Mouse (Mus musculus): ENCODE results near the gene Slc10a3. TPM values are rescaled to one million over a fixed set of nuclear protein-coding genes. Genes with fewer than 3 reads are reported as not detected.
"Not testable (repeated sequence)": the region's sequence is repeated elsewhere in the genome, so short reads cannot be mapped to it uniquely, and the experiment has no call there.

Gene Slc10a3
- 6.3 and 7.3 TPM in 2 replicates for polyA plus RNA-seq (2012; ENCODE audit: insufficient read depth, insufficient read length, missing spikeins)

DNA sequence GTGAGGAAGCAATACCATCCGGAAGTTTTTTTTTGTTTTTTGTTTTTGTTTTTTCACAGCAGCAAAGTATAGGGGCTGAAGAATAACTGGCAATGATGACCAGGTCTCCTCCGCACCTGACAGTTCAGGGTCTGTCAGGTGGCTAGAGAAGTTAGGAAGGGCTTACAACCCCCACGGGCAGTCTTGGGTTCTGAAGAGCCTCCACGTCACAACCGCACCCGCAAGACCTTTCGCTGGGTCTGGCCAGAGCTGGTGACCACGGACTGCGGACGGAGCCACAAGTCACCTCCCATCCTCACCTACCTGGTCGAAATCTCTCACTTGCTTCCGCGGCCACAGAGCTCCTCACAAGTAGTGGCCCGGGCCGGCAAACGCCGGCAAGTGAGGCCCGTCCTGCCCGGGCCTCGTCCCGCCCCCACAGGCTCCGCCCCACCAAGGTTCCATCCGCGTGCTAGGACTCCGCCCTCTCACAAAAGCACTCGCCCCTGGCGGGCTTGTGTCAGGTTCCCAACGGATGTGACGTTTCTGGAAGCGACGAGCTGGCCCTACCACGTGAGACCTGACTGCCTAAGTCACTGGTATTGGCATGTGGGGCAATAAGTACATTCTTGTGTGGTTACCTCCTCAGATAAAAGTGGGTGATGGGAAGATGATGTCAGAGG, at the start of gene Slc10a3, which contains the start of gene Ubl4a:
Gene Slc10a3, minus strand, starts transcription at position 462 of the 662 bp plus-strand sequence.
Gene Ubl4a, minus strand, starts transcription at position 331 of the 662 bp plus-strand sequence.
- Histone ChIP-seq H3K4me1 (ENCODE audit: control insufficient read depth, insufficient read depth, insufficient read length, low read length) (no peaks in the 10 kb centered on the region), H3K27ac (replicated peaks; ENCODE audit: low read depth, low read length) (peak within 1 kb of the TSS; percentile 34; the same call in 1 of the 2 replicates), H3K4me3 (ENCODE audit: insufficient read depth, low read depth, low read length) (peak within 1 kb of the TSS; percentile 92)

DNA sequence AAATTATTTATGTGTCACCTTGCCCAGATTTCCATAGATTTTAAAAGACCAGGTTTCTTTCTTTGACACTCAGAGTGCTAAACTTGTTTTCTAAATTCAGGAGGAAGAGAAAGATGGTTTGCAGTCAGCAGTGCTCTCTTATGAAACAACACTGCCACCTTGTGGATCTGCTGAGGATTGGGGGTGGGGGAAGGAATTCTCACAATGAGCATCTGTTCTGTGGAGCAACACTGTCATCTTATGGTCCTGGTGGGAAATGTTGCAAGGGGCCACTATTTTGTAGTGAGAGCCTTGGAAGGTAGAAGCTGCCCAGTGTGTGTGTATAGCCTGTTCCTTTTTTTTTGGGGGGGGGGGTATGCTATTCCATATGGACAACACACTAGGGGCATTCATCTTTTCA, 40.2 kb upstream of the Slc10a3 start:
- Histone ChIP-seq H3K4me1 (ENCODE audit: control insufficient read depth, insufficient read depth, insufficient read length, low read length) (no peaks in the 10 kb centered on the region), H3K27ac (replicated peaks; ENCODE audit: low read depth, low read length) (no peak overlapping the region), H3K4me3 (ENCODE audit: insufficient read depth, low read depth, low read length) (no peak overlapping the region)

DNA sequence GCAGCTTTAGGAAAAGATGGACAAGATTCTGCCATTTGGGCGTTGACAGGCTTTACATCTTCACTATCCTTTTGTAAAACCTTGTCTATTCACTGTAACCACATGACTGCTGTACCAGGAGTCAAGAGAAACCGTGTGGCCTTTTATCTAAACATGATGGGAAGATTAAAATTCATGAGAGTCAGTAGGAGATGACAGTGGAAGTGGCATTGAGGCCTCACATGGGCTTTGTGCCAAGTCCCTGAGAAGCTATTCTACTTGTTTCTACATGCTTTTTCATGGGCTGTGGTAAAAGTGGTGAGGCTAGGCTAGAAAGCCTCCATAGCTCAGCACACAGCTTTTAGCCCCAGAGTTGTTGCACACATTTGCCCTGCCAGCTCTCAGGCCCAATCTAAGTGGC, 35.2 kb upstream of the Slc10a3 start:
- Histone ChIP-seq H3K4me3 (ENCODE audit: insufficient read depth, low read depth, low read length) (no peak overlapping the region), H3K27ac (replicated peaks; ENCODE audit: low read depth, low read length) (no peak overlapping the region), H3K4me1 (ENCODE audit: control insufficient read depth, insufficient read depth, insufficient read length, low read length) (no peaks in the 10 kb centered on the region)

DNA sequence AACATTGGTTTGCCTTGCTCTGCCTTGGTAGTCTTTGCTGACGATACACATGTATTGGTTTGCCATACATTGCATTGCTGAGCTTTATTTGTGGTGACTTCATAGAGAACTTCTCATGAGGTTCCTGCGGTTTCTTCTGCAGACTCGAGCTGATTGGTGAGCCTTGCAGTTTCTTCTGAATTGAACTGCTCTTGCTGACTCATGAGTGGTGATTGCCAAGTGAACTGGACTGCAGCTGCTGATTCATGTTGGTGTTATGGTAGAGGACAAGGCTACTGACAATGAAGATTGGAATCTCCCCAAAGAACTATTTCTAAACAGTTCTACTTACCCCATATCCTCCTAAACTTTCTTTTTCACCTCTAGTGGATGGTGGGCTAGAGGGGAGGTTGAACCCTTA, 27.0 kb upstream of the Slc10a3 start:
- no peaks in the 10 kb centered on the region for H3K4me1 ChIP-seq (ENCODE audit: control insufficient read depth, insufficient read depth, insufficient read length, low read length)
- H3K4me3 ChIP-seq (ENCODE audit: insufficient read depth, low read depth, low read length) = no peak overlapping the region
- H3K27ac ChIP-seq (replicated peaks; ENCODE audit: low read depth, low read length) = no peak overlapping the region

DNA sequence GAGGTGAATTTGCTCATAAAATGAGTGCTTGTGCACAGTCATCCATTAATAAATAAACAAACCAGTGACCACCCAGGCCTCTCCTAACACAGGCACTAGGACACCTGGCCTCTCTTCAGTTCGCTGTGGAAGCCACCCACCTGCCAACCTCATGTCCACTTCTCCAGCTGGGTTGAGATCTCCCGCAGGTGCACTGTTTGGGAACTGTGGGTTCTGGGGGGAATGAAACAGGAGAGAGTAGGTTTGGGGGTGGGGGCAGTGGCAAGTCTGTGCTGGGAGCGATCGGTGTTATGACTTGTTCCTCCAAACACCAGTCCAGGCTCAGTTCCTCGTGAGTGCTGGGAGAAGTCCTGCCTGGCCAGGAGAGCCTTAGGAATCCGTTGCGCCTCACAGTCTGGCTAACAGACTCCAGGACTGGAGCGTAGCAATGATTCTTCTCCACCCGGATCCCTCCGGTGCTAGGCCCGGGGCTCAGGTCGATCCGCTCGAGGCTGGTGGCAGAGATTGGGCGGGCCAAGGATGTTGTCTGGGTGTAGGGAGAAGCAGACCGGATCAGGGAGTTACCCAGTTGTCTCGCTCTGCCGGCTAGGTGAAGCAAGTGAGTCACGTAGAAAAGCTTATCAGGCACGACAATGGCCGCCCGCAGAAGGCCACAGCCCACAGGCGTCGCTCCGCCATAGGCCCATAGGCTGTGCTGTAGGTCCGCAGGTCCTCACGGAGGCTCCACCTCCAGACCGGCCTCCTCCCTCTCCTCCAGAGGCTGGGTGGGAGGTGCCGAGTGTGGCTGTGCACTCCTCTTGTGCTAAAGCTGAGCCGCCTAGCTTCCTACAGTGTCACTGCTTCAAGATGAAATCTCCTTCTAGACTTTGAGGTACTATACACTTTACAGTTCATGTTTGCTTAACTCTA, 19.6 kb upstream of the Slc10a3 start, which contains the start of the genes Fam3a and Ikbkg:
Gene Fam3a, minus strand, starts transcription at position 738 of the 909 bp plus-strand sequence.
Gene Ikbkg, plus strand, starts transcription at position 756 of the 909 bp plus-strand sequence.
- Histone ChIP-seq H3K4me1 (ENCODE audit: control insufficient read depth, insufficient read depth, insufficient read length, low read length) (peaks cover 3% of the 10 kb centered on the region; the same call in 1 of the 2 replicates), H3K27ac (replicated peaks; ENCODE audit: low read depth, low read length) (peak within 1 kb of the TSS; percentile 90), H3K4me3 (ENCODE audit: insufficient read depth, low read depth, low read length) (peak within 1 kb of the TSS; percentile 71)

DNA sequence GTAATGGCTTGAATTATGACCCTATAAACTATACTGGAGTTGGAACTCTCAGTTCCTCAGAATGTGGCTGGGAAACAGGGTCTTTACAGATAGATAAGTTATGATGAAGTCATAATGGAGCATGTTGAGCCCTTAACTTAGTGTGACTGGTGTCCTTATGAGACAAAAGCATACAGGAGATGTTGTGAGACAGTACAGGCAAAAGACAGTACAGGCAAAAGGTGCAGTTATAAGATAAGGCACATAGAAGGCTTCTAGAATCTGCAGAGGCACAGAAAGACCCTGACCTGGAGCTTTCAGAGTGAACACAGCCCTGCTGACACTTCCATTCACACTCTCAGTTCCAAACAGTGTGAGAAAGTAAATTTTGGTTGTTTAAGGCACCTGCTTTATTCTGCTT, 15.0 kb upstream of the Slc10a3 start:
- no peak overlapping the region for H3K4me3 ChIP-seq (ENCODE audit: insufficient read depth, low read depth, low read length)
- H3K4me1 ChIP-seq (ENCODE audit: control insufficient read depth, insufficient read depth, insufficient read length, low read length) = peaks cover 3% of the 10 kb centered on the region; the same call in 1 of the 2 replicates
- H3K27ac ChIP-seq (replicated peaks; ENCODE audit: low read depth, low read length) = no peak overlapping the region

DNA sequence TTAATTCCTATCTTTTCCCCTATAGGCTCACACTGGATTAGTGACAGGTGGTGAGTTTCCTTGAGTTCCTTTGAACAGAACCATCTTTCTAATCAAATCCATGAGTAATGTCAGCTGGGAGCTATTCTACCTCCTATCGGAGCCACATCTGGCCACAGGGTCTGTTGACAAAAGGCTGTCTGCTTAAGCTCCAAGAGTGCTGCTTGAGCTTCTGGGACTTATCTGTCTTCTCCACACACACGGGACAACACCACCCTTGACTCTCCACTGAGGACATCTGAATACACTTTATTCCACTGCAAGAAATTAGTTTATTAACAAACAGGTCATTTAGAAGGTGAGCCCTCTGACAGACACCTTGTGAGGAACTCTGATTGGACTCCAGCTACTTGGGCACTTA, 11.3 kb upstream of the Slc10a3 start:
- no peak overlapping the region for H3K27ac ChIP-seq (replicated peaks; ENCODE audit: low read depth, low read length)
- no peaks in the 10 kb centered on the region for H3K4me1 ChIP-seq (ENCODE audit: control insufficient read depth, insufficient read depth, insufficient read length, low read length)
- no peak overlapping the region for H3K4me3 ChIP-seq (ENCODE audit: insufficient read depth, low read depth, low read length)

DNA sequence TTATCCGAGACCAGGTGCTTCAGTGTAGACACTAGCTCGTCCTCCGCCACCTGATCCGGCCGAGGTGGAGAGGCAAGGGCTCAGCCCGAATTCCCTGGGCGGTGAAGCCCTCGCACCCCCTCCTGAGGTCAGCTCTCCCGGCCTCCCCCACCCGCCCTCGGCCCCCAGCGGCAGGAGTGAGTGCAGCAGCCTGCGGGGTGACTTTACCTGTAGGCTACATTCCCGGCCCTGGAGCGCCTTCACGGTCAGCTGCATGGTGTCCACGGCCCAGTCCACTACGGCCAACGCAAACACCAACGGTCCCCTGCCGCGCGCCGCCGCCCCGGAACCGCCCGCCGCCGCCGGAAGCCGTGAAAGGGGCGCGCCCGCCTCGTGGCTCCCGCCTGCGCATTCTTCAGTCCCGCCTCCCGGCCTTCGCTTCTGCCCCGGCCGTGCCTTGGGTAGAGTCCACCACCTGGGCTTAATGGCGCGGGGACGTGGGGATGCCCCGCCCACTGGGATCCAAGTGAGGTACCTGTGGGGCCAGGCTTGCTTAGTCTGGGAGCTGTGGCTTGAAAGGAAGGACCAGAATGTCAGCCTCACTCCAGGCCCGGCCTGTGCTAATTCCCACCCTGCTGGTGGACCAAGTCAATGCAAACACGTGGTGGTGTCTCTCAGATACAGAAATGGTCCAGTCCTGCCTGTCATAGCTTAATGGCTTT, 4.8 kb downstream of the Slc10a3 start:
- H3K4me1 ChIP-seq (ENCODE audit: control insufficient read depth, insufficient read depth, insufficient read length, low read length) = no peaks in the 10 kb centered on the region; the same call in 1 of the 2 replicates
- peak overlapping the region; percentile 79 for H3K4me3 ChIP-seq (ENCODE audit: insufficient read depth, low read depth, low read length)
- H3K27ac ChIP-seq (replicated peaks; ENCODE audit: low read depth, low read length) = peak overlapping the region; percentile 62

DNA sequence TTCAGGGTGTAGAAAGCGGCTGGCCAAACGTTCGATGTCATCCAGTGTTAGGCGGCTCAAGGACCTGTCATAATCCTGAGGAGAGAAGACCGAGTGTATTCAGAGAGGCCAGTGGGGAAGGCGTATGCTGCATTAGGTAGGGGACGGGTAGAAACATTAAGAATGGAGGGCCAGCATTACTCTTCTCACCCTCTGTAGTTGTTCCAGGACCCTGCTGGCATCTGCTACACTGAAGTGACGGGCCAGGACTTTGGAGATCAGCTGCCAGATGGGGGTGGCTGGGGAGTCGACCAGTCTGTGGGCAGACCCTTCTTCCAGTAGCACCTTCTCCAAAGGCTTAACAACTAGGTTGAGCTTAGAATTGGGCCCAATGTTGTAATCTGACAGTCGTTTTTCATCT, 5.6 kb downstream of the Slc10a3 start:
- 0 out of 2 replicates have a peak overlapping the region, but pooled peaks have one; percentile 59 for H3K27ac ChIP-seq (replicated peaks; ENCODE audit: low read depth, low read length)
- peak overlapping the region; percentile 79 for H3K4me3 ChIP-seq (ENCODE audit: insufficient read depth, low read depth, low read length)
- no peaks in the 10 kb centered on the region; the same call in 1 of the 2 replicates for H3K4me1 ChIP-seq (ENCODE audit: control insufficient read depth, insufficient read depth, insufficient read length, low read length)

DNA sequence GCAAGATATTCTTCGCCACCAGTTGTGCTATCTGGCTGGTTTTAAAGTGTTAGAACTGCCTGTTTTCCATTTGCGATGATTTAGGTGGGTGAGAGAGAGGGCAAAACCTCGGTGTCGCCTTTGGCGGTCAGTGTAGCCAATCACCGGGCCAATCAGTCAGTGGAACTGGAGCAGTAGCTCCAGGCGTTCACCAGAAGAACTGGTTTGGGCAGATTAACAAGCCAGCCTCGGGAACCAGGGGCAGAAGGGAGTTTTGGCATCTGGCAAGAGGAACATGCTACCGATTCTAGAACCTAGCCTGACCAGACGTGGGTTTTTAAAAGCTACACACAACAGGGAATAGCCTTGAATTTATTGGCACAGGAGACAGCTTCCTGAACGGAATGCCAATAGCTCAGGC, 14.0 kb downstream of the Slc10a3 start:
- Histone ChIP-seq H3K4me1 (ENCODE audit: control insufficient read depth, insufficient read depth, insufficient read length, low read length) (no peaks in the 10 kb centered on the region), H3K27ac (replicated peaks; ENCODE audit: low read depth, low read length) (no peak overlapping the region), H3K4me3 (ENCODE audit: insufficient read depth, low read depth, low read length) (no peak overlapping the region)

DNA sequence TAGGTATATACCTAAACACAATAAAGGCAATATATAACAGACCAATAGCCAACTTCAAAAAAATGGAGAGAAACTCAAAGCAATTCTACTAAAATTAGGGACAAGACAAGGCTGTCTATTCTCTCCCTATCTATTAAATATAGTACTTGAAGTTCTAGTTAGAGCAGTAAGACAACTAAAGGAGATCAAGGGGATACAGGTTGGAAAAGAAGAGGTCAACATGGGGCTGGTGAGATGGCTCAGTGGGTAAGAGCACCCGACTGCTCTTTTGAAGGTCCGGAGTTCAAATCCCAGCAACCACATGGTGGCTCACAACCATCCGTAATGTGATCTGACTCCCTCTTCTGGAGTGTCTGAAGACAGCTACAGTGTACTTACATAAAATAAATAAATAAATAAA, 16.1 kb downstream of the Slc10a3 start:
- H3K4me1 ChIP-seq (ENCODE audit: control insufficient read depth, insufficient read depth, insufficient read length, low read length); H3K27ac ChIP-seq (replicated peaks; ENCODE audit: low read depth, low read length); H3K4me3 ChIP-seq (ENCODE audit: insufficient read depth, low read depth, low read length): not testable (repeated sequence)

DNA sequence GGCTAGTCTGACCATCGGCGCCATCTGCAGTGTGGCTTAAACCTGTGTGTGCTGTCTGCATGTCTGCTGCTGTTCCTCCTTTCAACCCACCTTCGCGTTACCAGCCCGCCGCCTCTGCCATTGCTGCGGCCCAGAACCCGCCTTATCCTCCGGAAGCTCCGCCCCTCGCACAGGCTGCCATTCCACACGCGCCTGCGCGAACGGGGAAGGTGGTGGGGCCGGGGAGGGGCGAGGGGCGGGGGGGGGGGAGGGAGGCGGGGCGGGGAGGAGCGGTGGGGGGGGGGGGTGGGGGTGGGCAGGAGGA, 19.7 kb downstream of the Slc10a3 start, which contains the start of gene Lage3:
Gene Lage3, minus strand, starts transcription at position 152 of the 304 bp plus-strand sequence.
- Histone ChIP-seq H3K4me3 (ENCODE audit: insufficient read depth, low read depth, low read length) (peak within 1 kb of the TSS; percentile 72), H3K27ac (replicated peaks; ENCODE audit: low read depth, low read length) (peak within 1 kb of the TSS; percentile 37; the same call in 1 of the 2 replicates), H3K4me1 (ENCODE audit: control insufficient read depth, insufficient read depth, insufficient read length, low read length) (no peaks in the 10 kb centered on the region)

DNA sequence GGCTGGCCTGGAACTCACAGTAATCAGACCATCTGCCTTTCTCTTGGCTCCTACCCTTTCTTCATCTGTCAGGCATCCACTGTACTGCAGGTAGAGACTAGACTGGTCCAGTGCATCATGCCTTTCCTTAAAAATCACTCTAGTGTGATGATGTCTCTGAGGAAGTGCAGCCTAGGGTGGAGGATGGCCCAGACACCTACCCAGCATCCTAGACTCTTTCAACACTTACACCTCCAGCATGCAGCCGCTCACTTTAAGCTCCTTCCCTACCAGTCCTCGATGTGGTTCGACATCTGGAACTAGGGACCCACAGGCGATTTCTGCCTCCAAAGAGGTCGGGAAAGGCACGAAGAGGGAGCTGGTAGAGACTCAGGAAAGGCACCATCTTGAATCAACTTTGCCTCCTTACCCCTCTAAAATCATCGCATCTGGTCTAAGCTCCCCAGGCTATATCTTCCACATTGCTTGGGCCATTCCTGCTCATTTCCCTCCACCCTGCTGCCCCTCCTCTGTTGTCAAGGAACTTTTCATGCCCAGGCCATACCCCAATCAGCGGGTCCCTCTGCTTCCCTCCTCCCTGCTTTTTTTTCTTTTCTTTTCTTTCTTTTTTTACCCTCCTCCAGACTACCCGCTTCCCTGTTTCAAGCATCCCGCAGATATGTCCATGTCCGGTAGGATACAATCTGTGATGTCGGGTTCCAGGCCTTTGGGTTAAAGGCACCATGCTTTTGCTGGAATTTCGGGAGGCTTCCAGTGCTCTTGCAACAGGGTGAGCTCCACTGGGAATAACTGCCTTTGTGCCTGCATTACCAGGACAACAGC, 20.3 kb downstream of the Slc10a3 start:
- H3K4me3 ChIP-seq (ENCODE audit: insufficient read depth, low read depth, low read length) = peak overlapping the region; percentile 72
- H3K27ac ChIP-seq (replicated peaks; ENCODE audit: low read depth, low read length) = peak overlapping the region; percentile 37; the same call in 1 of the 2 replicates
- H3K4me1 ChIP-seq (ENCODE audit: control insufficient read depth, insufficient read depth, insufficient read length, low read length) = no peaks in the 10 kb centered on the region
